Mouse (Mus musculus) kidney, adult 8-10 months (tissue): ENCODE data around the gene Tedc1.

Experiments
- DNase-seq, 2 experiments: peaks; one replicate each; pipeline ENCODE4 v3.0.0; 2022

Tedc1 gene

DNA sequence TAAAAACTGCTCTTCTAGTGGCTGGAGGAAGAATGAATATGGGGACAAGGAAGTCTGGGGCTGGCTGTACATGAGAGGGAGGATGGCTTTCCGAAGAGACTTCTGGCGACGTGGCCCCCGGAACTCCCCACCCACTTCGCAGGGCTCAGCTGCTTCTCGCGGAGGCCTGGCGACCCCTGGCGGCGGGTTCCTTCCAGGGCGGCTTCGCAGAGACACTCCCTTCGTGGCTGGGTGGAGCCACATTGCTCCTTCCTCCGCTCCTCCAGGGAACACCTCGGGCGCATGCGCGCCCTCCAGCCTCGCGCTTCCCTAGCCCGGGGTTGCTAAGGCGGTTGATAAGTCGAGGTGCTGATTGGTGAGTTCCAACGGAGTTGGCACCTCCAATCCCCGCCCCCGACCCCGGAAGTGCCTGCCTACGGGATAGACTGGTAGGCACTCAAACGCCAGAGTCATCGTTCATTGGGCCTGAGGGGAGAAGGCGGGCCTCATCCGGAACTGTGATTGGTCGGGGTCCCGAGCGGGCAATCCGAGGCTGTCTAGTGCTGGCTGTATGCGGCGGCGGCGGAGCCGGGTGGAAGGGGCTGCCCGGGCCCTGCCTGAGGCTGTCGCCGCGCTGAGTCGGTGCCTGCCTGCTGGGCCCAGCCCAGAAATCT, at the start of gene Tedc1:
Gene Tedc1, plus strand, starts transcription at position 535 of the 653 bp plus-strand sequence.
- peak; percentile 99 for DNase-seq

GRCm38 (mm10) chr12:113107431-113108124, 48.6 kb upstream of the Tedc1 start:
- DNase-seq: no peak

- DNase-seq: no peak
These were observed 47.5 kb upstream of the Tedc1 start for GRCm38 (mm10) chr12:113108528-113109283.

DNA sequence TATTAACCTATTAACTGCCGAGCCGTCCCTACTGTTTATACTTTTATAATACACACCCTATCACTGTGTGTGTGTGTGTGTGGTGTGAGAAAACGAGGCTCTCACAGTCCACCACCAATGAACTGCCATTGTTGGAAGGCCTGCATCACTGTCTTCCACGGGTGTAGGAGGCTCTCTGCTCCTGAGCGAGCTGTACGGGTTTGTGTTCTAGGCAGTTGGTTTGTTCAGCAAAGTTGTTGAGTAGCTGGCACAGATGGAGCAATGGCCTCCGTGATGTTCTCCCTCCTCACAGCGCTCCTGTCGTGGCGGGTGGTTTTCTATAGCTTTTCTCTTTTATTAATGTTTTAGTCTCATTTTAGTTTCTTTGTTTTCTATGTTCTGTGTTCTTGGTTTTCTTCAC, 46.4 kb upstream of the Tedc1 start:
- DNase-seq: no peak

GRCm38 (mm10) chr12:113114141-113114540, 42.1 kb upstream of the Tedc1 start:
- no peak for DNase-seq

DNA sequence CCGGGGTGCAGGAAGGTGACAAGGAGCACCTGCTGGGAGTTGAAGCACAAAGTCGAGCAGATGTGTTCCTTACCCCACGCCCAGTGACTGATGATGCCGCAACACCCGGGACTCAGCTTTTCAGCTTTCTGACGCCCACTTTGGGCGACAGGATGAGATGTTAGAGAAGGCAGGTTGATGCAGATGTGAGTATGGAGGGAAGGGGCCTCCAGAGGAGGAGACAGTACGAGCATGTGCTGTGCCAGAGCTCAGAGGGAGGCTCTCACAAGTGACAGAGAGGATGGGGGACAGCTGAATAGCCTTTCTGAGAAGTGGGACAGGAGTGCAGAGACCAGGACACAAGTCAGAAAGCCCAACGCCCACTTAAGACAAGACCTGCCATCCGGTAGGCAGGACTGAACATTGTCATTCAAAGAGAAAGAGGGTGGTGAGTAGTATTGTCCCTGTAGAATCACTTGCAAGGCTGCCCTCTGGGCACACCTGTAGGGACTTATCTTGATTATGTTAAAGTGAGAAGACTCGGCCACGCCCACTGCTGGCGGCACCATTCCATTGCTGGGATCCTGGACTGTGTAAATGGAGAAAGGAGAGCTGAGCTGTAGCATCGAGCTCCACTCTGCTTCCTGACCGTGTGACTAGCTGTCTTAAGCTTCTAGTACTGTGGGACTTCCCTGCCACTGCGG, 41.2 kb upstream of the Tedc1 start:
- no peak for DNase-seq

DNA sequence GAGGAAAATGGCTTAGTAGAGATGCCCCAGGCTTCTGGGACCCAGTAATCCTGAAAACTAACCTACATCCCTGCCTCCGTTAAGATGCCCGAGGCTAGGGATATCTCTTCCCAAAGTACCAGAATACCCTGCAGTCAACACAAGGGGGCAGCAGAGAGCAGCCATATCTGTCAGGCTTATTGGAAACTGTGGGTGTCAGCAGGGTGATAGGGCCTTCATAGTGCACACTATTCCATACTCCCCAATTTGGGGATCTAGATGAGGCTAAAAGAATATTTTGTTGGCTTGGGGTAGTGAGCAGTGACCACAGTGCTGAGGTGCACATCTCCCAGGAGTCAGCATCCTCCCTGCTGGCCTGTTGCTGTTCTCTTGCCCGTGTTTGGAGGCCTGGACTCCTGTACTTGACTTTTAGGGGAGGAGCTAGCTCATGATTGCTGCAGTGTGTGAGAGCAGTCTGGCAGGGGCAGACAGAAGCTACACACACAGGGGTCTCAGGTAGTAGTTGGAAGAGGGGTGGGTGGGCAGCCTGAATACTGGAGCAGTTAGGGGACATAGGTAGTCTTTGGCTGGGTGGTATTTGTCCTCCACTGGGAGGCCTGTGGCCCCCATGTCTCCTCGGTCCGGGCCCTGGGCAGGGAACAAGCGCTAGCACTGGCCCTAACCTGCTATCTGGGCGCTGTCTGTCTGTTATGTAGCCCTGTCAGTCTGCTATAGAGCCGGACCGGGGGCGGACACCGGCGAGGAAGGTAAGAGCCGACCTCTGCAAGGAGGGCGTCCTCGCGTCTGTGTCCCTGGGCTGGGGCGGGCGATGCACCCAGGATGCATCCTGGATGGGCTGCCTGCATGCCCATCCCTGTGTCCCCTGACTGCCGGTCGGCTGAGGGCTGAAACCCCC, 36.5 kb upstream of the Tedc1 start:
- DNase-seq: peak; percentile 59 to 77

DNA sequence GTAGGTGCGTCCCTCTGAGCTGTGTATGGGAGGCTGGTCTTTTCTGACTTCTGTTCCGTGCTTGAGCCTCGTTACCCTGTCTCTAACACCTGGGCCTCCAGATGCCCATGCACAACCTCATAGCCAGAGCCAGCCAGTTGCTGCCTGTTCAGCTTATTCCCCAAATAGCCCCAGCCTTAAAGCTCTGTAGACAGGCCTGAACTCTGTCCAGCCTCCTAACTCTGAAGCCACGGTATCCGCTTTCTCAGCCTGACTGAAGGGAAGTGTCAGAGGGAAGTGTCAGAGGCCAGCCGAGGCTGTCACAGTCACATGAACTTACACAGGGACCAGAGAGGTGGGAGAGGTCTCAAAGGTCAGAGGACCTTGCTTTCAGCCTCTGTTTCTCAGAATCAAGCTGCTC, 31.5 kb upstream of the Tedc1 start:
- DNase-seq: no peak

- no peak for DNase-seq
These were observed 25.5 kb upstream of the Tedc1 start for GRCm38 (mm10) chr12:113130732-113131131.

DNA sequence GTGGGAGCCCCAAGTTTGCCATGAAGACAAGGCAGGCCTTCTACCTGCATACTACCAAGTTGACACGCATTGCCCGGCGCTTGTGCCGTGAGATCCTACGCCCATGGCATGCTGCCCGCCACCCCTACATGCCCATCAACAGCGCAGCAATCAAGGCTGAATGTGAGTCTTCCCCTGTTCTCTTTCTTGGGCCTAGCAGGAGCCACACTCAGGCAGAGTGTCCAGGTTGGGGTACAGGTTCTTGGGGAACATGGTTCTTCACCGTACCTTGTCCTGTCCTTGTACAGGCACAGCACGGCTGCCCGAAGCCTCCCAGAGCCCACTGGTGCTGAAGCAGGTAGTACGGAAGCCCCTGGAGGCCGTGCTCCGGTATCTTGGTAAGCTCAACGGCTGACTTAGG, 24.6 kb upstream of the Tedc1 start:
- no peak for DNase-seq

DNA sequence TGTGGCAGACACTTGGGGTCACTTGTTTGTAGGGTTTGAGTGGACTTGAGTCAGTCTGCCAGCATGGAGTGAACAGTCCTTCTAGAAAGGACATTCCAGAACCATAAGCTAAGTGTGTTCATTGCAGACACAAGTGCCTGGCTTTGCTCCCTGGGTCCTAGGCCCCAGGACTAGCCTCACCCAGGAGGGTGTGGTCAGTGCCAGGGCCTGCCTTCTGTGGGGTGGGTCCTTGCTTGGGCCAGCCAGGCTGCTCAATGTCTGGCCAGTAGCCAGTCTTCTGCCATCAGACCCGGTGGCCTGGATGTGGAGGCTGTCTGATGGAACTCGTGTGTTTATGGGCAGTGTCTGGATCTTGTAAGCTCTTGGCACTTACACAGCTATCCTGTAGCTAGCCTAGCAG, 23.7 kb upstream of the Tedc1 start:
- peak; percentile 30 to 50 for DNase-seq

DNA sequence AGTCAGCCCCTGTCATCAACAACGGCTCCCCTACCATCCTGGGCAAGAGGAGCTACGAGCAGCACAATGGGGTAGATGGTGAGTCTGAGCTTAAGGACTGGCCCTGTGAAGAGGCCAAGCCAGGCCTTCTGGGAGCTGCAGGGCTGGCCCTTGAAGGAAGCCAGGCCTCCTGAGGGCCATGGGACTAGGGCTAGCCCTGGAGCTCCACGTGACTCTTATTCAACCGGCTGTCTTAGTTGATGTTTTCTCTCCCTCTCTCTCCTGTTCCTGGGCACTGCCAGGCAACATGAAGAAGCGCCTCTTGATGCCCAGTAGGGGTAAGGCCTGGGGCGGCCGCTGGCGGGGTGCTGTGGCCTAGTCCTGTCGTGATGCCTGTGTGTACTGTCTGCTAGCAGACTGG, 23.0 kb upstream of the Tedc1 start:
- no peak for DNase-seq

GRCm38 (mm10) chr12:113133861-113134403, 22.3 kb upstream of the Tedc1 start:
- no peak for DNase-seq

- DNase-seq: no peak
These were observed 21.7 kb upstream of the Tedc1 start for GRCm38 (mm10) chr12:113134502-113134901.

DNA sequence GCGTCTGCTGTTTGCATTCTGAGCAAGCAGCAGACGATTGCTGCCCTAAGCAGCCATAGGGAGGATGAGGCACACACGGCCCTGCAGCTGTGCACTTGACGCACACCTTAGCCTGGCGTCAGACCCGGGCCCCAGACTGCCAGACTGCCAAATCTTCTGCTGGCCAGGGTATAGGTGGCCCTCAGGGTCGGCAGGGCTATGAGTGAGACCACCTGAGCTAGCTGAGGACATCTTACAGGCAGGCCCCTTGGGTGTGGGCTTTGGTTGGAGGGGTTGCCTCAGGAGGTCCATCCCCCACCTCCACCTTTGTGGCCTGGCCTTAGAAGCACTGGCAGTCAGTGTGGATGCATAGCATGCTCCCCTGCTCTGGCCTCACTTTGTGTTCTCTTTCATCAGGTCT, 20.8 kb upstream of the Tedc1 start:
- no peak for DNase-seq

- no peak for DNase-seq
These were observed 19.7 kb upstream of the Tedc1 start for GRCm38 (mm10) chr12:113136492-113137020.

DNA sequence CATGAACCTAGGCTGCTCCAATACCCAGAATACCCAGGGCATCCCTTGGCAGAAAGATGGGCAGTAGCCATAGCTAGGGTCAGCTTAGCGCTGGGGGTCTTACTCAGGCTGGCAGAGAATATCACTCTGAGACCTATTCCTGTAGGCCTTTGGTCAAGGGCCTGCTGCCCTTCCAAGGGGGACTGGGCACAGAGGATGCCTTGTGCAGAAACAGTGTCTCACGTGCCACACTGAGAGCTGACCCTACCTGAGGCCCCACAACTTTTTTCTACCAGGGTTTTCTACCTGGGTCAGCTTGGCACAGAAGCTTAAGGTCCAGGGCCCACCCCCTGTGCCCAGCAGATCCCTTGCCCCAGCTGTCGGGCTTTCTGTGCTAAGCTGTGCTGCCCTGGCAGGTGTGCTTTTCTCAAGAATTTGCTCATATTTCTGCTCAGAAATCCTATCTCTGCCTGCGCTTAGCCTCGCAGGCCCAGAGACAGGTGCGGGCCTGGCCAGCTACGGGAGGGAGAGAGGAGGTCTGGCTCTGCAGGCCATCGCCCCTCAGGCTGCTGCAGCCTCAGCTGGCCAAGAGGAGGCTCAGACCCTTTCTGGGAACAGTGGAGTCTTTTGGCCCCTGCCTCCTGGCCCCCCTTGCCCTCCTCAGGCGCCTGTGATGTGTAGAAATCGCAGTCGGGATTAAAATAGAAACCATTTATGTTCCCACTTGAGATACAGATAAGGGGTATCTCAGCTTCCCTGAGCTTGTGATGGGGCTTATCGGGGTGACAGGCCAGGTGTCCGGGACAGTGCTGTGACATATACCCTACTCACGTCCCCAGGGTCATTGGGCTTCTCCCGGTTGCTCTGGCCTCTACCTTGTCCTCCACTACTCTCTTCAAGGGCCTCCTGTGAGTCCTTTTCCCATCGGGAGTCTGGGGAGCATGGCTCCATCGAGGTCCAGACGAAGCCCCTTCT, 18.7 kb upstream of the Tedc1 start:
- DNase-seq: no peak

DNA sequence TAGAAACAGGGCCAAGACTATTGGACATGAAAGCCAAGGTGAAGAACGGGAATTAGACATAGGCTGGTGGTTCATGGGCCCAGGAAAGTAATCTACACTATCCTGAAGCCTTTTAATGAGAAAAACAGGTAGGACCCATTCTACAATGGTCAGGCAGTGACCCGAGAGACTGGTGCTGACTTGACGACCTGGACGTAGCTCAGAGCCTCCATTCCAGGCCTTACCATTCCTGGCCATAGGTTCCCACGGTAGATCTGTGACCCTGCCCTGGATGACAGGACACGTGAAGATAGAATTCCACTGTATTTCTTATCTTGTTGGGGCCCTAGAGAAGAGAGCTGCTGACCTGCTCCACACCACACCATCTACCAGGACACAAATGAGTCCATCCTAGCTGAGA, 17.9 kb upstream of the Tedc1 start:
- DNase-seq: no peak

GRCm38 (mm10) chr12:113138901-113139864, 17.0 kb upstream of the Tedc1 start:
- DNase-seq: peak; percentile 50 to 66
